ENCODE assay signal across 23 mouse cellular contexts in the genomic region with DNA sequence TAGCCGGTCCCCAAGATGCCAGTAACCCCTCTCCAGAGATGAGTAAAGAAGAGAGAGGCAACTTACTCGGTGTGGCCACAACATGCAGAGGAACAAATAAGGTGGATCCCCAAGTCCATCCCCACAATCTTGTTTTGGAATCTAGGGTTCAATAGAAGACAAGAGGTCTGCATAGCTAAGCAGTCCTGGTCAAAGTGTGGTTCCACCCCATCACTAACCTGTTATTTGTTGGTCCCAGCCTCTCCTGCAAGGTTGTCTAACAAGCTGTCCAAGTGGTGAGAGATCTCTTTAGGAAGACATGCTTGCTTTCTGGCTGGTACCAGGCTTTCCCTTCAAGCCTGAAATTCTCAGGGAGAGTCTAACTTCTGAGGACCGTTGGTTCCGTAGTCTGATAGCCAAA. TPM values are rescaled to one million over a fixed set of nuclear protein-coding genes. Genes with fewer than 3 reads are reported as not detected.
A peak's percentile ranks its signal among the peaks of the same experiment; 100 is the strongest.
DNase-seq lines count a peak whose midpoint lies in the region; ATAC-seq and TF ChIP-seq lines count a peak whose summit lies in the region.
"Had no signal": no experiment of that assay in that cellular context is flagged by ENCODE, and none has a peak within 500 bp of the region (broad histone marks: within the 10 kb centered on the region; RNA-seq: fewer than 3 reads in every experiment).

No protein-coding gene starts in this region.

- H3K27ac ChIP-seq in forebrain, embryonic 11.5 days (ENCODE audit: low read depth, low read length) = peak overlapping the region; percentile 66
- H3K27ac ChIP-seq in forebrain, embryonic 14.5 days (ENCODE audit: low read depth, low read length) = no peak overlapping the region
- 0 out of 2 replicates have a peak overlapping the region, but pooled peaks have one; percentile 18 for H3K27ac ChIP-seq in lung, embryonic 14.5 days (ENCODE audit: low read depth)
- 0 out of 2 replicates have a peak overlapping the region, but pooled peaks have one; percentile 37 for H3K27ac ChIP-seq in midbrain, embryonic 13.5 days
- H3K27ac ChIP-seq in midbrain, postnatal 0 days (ENCODE audit: low read depth, low read length) = no peak overlapping the region
- H3K27ac ChIP-seq in olfactory bulb, adult 2 months (ENCODE audit: insufficient read depth, low read depth, low read length) = peak overlapping the region; percentile 42; the same call in 1 of the 2 replicates
- H3K27ac ChIP-seq: liver, embryonic 15.5 days; macrophage had no signal

- no peaks in the 10 kb centered on the region for H3K36me3 ChIP-seq in forebrain, embryonic 11.5 days (ENCODE audit: control insufficient read depth, insufficient read depth, low read length)
- no peaks in the 10 kb centered on the region for H3K36me3 ChIP-seq in forebrain, embryonic 14.5 days (ENCODE audit: control insufficient read depth, insufficient read depth, low read length)
- no peaks in the 10 kb centered on the region for H3K36me3 ChIP-seq in lung, embryonic 14.5 days (ENCODE audit: insufficient read depth)
- H3K36me3 ChIP-seq in midbrain, embryonic 13.5 days = no peaks in the 10 kb centered on the region
- no peaks in the 10 kb centered on the region for H3K36me3 ChIP-seq in midbrain, postnatal 0 days (ENCODE audit: insufficient read depth, low read length)
- H3K36me3 ChIP-seq: G1E; heart, embryonic 10.5 days; heart, embryonic 15.5 days; limb, embryonic 12.5 days; liver, embryonic 15.5 days had no signal

- no peak for TF ChIP-seq CTCF in lung, embryonic 14.5 days (IDR thresholded peaks at IDR 0.05; ENCODE audit: low read depth)
- no peak for TF ChIP-seq CTCF in midbrain, postnatal 0 days (IDR thresholded peaks at IDR 0.05)
- no peak for TF ChIP-seq CTCF in olfactory bulb, adult 2 months (IDR thresholded peaks at IDR 0.05; ENCODE audit: insufficient read depth, low read depth, low read length)

- no peak overlapping the region for H3K9ac ChIP-seq in forebrain, embryonic 11.5 days (ENCODE audit: low read length)
- no peak overlapping the region for H3K9ac ChIP-seq in forebrain, embryonic 14.5 days (ENCODE audit: low read length)
- no peak overlapping the region for H3K9ac ChIP-seq in lung, embryonic 14.5 days
- H3K9ac ChIP-seq in midbrain, embryonic 13.5 days (replicated peaks) = no peak overlapping the region
- H3K9ac ChIP-seq in midbrain, postnatal 0 days (replicated peaks; ENCODE audit: low read length, poor library complexity, severe bottlenecking) = no peak overlapping the region
- H3K9ac ChIP-seq: heart, embryonic 15.5 days; limb, embryonic 12.5 days; liver, embryonic 15.5 days had no signal

- H3K9me3 ChIP-seq in forebrain, embryonic 11.5 days (ENCODE audit: control insufficient read depth, low read length) = no peaks in the 10 kb centered on the region
- H3K9me3 ChIP-seq in forebrain, embryonic 14.5 days (replicated peaks; ENCODE audit: control insufficient read depth, low read length) = 0 out of 2 replicates have a peak, but pooled peaks cover under 1% of the 10 kb centered on the region
- no peaks in the 10 kb centered on the region for H3K9me3 ChIP-seq in lung, embryonic 14.5 days (ENCODE audit: low read depth, low read length)
- H3K9me3 ChIP-seq in midbrain, embryonic 13.5 days = no peaks in the 10 kb centered on the region
- no peaks in the 10 kb centered on the region for H3K9me3 ChIP-seq in midbrain, postnatal 0 days (ENCODE audit: low read length)
- H3K9me3 ChIP-seq: heart, embryonic 10.5 days; heart, embryonic 15.5 days; limb, embryonic 12.5 days; liver, embryonic 15.5 days had no signal

- peaks cover 11% of the 10 kb centered on the region for H3K4me1 ChIP-seq in forebrain, embryonic 11.5 days (replicated peaks; ENCODE audit: control insufficient read depth, insufficient read depth, low read length)
- peaks cover 10% of the 10 kb centered on the region; the same call in 1 of the 2 replicates for H3K4me1 ChIP-seq in forebrain, embryonic 14.5 days (ENCODE audit: control insufficient read depth, insufficient read depth, low read length)
- peaks cover 14% of the 10 kb centered on the region for H3K4me1 ChIP-seq in lung, embryonic 14.5 days (ENCODE audit: insufficient read depth)
- peaks cover 11% of the 10 kb centered on the region for H3K4me1 ChIP-seq in midbrain, embryonic 13.5 days (replicated peaks)
- H3K4me1 ChIP-seq in midbrain, postnatal 0 days (ENCODE audit: insufficient read depth, low read length) = no peaks in the 10 kb centered on the region
- H3K4me1 ChIP-seq in olfactory bulb, adult 2 months (ENCODE audit: control insufficient read depth, insufficient read depth, low read length) = peaks cover 13% of the 10 kb centered on the region
- H3K4me1 ChIP-seq: liver, embryonic 15.5 days had no signal

- H3K4me3 ChIP-seq in forebrain, embryonic 11.5 days (ENCODE audit: low read depth, low read length) = no peak overlapping the region
- H3K4me3 ChIP-seq in forebrain, embryonic 14.5 days (ENCODE audit: low read depth, low read length) = no peak overlapping the region
- H3K4me3 ChIP-seq in lung, embryonic 14.5 days (ENCODE audit: low read depth, low read length) = no peak overlapping the region
- no peak overlapping the region for H3K4me3 ChIP-seq in midbrain, embryonic 13.5 days (replicated peaks)
- no peak overlapping the region for H3K4me3 ChIP-seq in midbrain, postnatal 0 days (ENCODE audit: low read depth, low read length)
- no peak overlapping the region for H3K4me3 ChIP-seq in olfactory bulb, adult 2 months (ENCODE audit: insufficient read depth, low read depth, low read length)
- H3K4me3 ChIP-seq: heart, embryonic 10.5 days; heart, embryonic 15.5 days; limb, embryonic 12.5 days; liver, embryonic 15.5 days had no signal

- no peak for ATAC-seq in forebrain, embryonic 11.5 days (replicated peaks; ENCODE audit: low FRiP score)
- ATAC-seq in forebrain, embryonic 14.5 days = no peak
- no peak for ATAC-seq in lung, embryonic 14.5 days (ENCODE audit: insufficient read depth)
- ATAC-seq in midbrain, embryonic 13.5 days = no peak
- ATAC-seq in midbrain, postnatal 0 days (ENCODE audit: low FRiP score) = no peak
- ATAC-seq: intestine, postnatal 0 days had no signal

- 61% methylated on average over 4 of the region's 4 CpGs for WGBS in forebrain, embryonic 11.5 days
- 63% methylated on average over 4 of the region's 4 CpGs for WGBS in forebrain, embryonic 14.5 days
- WGBS in lung, embryonic 14.5 days = 85% methylated on average over 4 of the region's 4 CpGs
- 73% methylated on average over 4 of the region's 4 CpGs for WGBS in midbrain, embryonic 13.5 days
- WGBS in midbrain, postnatal 0 days = 77% methylated on average over 4 of the region's 4 CpGs
- 66% methylated on average over 4 of the region's 4 CpGs for WGBS in olfactory bulb, adult 2 months

- no peaks in the 10 kb centered on the region for H3K27me3 ChIP-seq in forebrain, embryonic 11.5 days (ENCODE audit: control insufficient read depth, insufficient read depth, low read length)
- no peaks in the 10 kb centered on the region for H3K27me3 ChIP-seq in forebrain, embryonic 14.5 days (replicated peaks; ENCODE audit: control insufficient read depth, insufficient read depth, low read length)
- H3K27me3 ChIP-seq in lung, embryonic 14.5 days (ENCODE audit: insufficient read depth, low read length) = no peaks in the 10 kb centered on the region
- H3K27me3 ChIP-seq in midbrain, embryonic 13.5 days = 0 out of 2 replicates have a peak, but pooled peaks cover 2% of the 10 kb centered on the region
- H3K27me3 ChIP-seq in midbrain, postnatal 0 days (ENCODE audit: insufficient read depth, low read length) = no peaks in the 10 kb centered on the region
- H3K27me3 ChIP-seq: heart, embryonic 15.5 days; limb, embryonic 12.5 days; liver, embryonic 15.5 days had no signal

- no peak overlapping the region for H3K4me2 ChIP-seq in forebrain, embryonic 11.5 days (ENCODE audit: low read depth, low read length, severe bottlenecking)
- H3K4me2 ChIP-seq in forebrain, embryonic 14.5 days (ENCODE audit: low read length) = no peak overlapping the region
- H3K4me2 ChIP-seq in lung, embryonic 14.5 days = no peak overlapping the region
- peak overlapping the region; percentile 38 for H3K4me2 ChIP-seq in midbrain, embryonic 13.5 days (replicated peaks)
- no peak overlapping the region for H3K4me2 ChIP-seq in midbrain, postnatal 0 days (ENCODE audit: low read depth, low read length, poor library complexity, severe bottlenecking)
- H3K4me2 ChIP-seq: heart, embryonic 15.5 days; limb, embryonic 12.5 days; liver, embryonic 15.5 days had no signal

- DNase-seq in forebrain, embryonic 11.5 days (ENCODE audit: low spot score) = no peak
- DNase-seq in forebrain, embryonic 14.5 days (ENCODE audit: low spot score) = no peak
- no peak for DNase-seq in lung, embryonic 14.5 days
- no peak for DNase-seq in lung, postnatal 4 days
- DNase-seq in midbrain, postnatal 0 days (ENCODE audit: low spot score) = no peak
- DNase-seq in frontal cortex, postnatal 14 days (ENCODE audit: low spot score in 2 of 2) = no peak
- DNase-seq: adrenal gland, adult 8-10 months; kidney, adult 9 months; kidney, postnatal 14 days; right cerebral cortex, adult 18-20 months; spleen, adult 18-20 months; thymus, postnatal 25 days had no signal

- no peak for TF ChIP-seq POLR2A in olfactory bulb, adult 2 months (IDR thresholded peaks at IDR 0.05; ENCODE audit: insufficient read depth, low read depth, low read length)

RNA-seq across cellular contexts. Expression of gene Nxnl2, which starts 59.0 kb away (rescaled TPM):
- 0.72 and 0.83 TPM in 2 replicates for polyA plus RNA-seq in forebrain, embryonic 11.5 days (2014; fragmentation: Nextera tagmentation; extraction: Ambion mirVana)
- 0.91 and 1.1 TPM in 2 replicates for polyA plus RNA-seq in forebrain, embryonic 14.5 days (2014; fragmentation: Nextera tagmentation; extraction: Ambion mirVana)
- 0.72 and 2.4 TPM in 2 replicates for polyA plus RNA-seq in lung, embryonic 14.5 days (2014; fragmentation: Nextera tagmentation; extraction: Ambion mirVana)
- 0.50 and 0.67 TPM in 2 replicates for polyA plus RNA-seq in midbrain, embryonic 13.5 days (2015; fragmentation: Nextera tagmentation; extraction: Ambion mirVana)
- total RNA-seq in midbrain, postnatal 0 days (2014; rRNA removed) = 3.4 and 6.7 TPM in 2 replicates
- polyA plus RNA-seq in midbrain, postnatal 0 days (2015; fragmentation: Nextera tagmentation; extraction: Ambion mirVana) = 8.3 and 9.3 TPM in 2 replicates
- polyA plus RNA-seq in olfactory bulb, adult 2 months (2012; ENCODE audit: insufficient read depth, insufficient read length, low replicate concordance, missing spikeins) = not detected in 2 replicates
- total RNA-seq: granulocyte monocyte progenitor cell, adult 5-6 weeks; megakaryocyte-erythroid progenitor cell, adult 5-6 weeks had no signal
- polyA plus RNA-seq: G1E, macrophage had no signal

Comparison
In these comparisons a context has a peak if more than half of its experiments do, and no peak if none do; other contexts are left out.
1. H3K27ac ChIP-seq: peak in forebrain, embryonic 11.5 days (single experiment), lung, embryonic 14.5 days (single experiment), midbrain, embryonic 13.5 days (single experiment) and olfactory bulb, adult 2 months (single experiment); none in forebrain, embryonic 14.5 days (single experiment) and midbrain, postnatal 0 days (single experiment).